Mouse (Mus musculus) B cell, adult 2 months (primary cell): ENCODE measurements around the gene Fars2.

Experiments used
- DNase-seq, 2 experiments: peaks; one replicate each; pipeline ENCODE4 v3.0.0; 2022

The Fars2 gene

DNA sequence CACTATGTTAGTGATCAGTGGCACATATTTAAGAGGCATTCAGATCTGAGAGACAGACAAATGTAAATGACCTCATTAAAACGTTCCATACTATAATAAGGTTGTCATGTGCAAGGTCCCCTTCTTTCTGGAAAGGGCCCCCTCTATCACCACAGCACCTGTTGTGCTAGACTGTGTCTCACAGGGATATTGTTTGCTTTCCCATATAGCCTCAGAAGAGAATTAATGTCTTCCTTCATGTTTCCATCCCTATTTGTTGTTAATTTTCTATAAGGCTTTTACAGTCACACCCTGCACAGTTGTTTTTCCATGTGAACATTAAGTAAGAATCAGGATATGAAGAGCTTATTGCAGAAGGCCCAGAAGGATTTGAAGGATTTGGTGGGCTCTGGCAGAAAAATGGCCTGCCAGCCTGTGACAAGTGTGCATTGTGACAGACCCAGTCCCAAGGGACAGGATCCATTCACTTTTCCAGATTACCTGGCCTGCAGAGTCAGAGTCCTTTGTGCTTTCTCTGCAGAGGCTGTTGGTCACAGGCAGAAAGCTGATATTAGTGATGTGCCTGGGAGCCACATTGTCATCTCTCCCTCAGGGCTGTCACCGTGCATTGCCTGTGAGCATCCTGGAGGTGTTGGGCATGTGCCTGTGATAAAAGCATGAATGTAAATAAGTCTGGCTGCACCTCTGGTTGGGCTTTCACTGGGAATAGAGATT is 352.4 kb downstream of the Fars2 start:
- DNase-seq = no peak

DNA sequence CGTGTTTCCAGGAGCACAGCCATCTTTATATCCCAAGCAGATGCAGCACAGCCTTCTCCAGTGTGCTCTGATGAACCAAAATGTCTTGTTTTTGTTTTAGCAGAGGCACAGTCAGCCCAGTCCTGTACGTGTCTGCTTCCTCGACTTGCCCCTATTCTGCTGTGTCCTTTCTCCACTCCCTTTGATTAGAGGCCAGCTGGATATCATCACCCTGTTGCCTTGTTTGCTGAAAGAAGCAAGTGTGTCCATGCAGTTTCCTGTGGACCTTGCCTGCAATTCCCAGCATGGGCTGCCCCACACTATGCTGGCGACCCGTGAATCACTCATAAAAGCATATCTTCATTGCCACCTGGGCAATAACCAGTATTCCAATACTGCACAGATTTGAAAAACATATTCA is 360.4 kb downstream of the Fars2 start:
- no peak for DNase-seq

DNA sequence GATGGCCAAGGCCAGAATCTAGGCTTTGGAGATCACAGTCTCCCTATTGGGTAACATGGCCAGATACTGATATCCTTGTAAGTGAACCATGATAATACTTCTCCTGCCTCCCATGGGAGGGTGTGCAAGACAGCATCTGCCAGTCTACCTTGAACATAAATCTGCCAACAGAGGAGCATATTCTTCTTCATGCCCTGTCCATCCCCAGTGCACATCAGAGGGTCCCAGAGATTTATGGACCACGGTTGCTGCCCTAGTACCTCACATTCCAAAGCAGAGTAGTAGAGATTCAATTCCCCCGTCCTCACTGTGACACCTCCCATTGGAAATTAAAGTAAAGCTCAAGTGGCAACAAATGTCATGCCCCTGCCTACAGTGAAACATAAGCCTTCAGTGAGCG is 361.0 kb downstream of the Fars2 start:
- DNase-seq = no peak

- no peak for DNase-seq
Observed at GRCm38 (mm10) chr13:36480101-36480500, 362.9 kb downstream of the Fars2 start.

DNA sequence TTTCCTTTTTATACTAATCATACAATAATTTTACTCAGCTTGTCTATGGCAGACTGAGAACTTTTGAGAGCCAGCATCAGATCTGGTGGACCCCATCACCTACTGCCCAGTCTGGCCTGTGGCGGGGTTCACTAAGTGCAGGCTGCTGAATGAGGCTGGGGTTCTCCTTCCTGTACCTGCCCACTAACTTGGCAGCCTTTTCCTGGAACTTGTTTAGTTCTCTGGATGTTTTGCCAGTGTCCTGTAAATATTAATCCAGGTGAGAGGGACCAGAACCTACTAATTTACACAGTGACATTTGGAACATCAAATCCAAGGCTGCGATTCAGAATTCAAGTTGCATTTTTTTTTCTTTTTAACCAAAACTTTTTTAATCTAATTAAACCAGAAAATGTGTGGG is 367.2 kb downstream of the Fars2 start:
- no peak for DNase-seq

- DNase-seq = no peak
Observed at GRCm38 (mm10) chr13:36486756-36487155, 369.5 kb downstream of the Fars2 start.

- DNase-seq = no peak
Observed at GRCm38 (mm10) chr13:36489365-36489764, 372.2 kb downstream of the Fars2 start.

DNA sequence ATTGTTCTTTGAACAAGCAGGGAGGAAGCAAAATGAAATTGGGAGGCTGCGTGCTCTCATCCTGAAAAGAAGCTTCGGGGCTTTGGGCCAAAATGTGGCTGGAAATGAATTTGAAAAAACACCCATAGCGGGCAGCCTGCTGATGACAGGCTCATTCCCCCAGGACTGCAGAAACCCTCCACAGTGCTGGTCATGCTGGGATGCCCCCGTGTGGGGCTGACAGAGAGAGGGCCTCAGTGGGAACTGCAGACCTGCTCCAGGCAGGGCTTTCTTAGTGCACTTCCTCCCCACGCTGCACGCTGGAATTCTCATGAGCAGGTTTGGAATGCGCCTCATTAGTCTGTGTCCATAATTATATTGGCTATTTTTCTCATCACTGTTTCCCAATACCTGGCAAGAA is 373.4 kb downstream of the Fars2 start:
- DNase-seq = no peak

- no peak for DNase-seq
Observed at GRCm38 (mm10) chr13:36492397-36492796, 375.2 kb downstream of the Fars2 start.

DNA sequence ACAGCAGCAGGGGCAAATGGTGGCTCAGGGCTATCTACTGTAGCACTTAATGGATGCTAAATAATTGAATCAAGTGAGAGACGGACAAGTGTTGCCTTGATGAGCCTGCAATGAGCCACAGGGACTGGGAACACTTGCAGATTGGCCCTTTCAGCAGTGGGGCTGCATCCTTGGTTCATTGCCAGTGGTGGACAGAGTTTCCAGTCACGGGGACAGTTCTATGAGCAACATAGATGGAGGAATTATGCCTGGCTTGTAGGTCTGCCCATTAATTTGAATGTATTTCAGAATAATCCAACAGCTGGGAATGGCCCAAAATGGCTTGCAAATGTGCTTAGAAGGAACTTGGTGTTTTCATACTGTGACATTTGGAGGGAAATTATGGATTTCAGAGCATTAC is 376.1 kb downstream of the Fars2 start:
- DNase-seq = no peak

DNA sequence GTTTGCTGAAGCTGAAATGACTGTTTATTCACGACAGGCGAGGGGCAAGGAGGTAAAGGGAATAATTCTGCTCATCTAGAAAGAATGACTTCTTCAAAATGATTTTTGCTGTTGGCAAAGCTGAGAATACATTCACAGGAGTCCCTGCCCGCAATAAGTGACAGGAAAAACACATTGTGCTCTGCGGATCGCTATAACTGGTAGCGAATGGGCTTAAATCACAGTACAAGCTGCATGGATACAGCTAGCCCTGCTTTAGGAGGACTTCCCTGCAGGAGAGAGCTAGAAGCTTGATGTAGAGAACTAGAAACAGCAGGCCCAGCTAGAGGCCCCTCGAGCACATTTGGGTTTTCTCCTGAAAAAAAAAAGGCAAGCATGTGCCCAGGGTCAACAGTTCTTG is 376.6 kb downstream of the Fars2 start:
- no peak for DNase-seq

DNA sequence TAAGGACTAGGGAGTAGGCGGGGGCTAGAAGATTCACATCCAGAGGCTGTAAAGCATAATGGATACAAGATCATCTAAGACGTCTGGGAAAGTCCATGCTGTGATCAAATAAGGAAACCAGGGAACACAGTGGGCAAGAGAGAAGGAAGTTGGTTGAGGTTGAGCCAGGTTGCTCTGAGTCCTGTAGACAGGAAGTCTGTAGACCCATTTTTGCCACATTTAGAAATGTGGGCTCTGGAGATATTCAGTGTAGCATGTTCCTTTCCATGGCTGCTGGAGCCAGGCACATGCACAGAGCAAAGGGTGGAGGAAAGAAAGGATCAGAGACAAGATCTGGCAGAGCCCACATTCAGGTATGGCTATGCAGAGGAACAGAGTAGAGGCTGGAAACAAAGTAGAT is 378.8 kb downstream of the Fars2 start:
- DNase-seq = no peak

GRCm38 (mm10) chr13:36497346-36497745 is 380.1 kb downstream of the Fars2 start:
- no peak for DNase-seq

GRCm38 (mm10) chr13:36500370-36500905 is 383.2 kb downstream of the Fars2 start:
- no peak for DNase-seq

DNA sequence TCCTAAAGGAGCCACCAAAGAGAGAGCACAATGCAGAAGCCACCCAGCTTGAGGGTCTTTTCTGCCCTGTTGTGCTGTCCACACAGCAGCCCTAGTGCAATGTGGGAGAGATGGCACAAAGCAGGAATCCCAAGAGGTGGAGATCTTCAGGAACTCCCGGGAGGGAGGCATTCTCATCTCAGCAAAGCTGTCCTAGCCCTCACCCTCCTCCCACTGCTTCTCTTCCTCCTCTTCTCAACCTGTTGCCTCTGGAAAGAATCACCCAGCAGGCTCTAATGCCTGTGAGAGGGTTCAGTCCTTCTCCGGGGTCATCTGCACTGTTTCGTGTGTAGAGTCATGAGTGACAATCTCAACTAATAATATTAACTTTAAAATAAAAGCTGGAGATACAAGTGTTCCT is 386.3 kb downstream of the Fars2 start:
- no peak for DNase-seq

- no peak for DNase-seq
Observed at GRCm38 (mm10) chr13:36503991-36504390, 386.8 kb downstream of the Fars2 start.

GRCm38 (mm10) chr13:36505730-36506129 is 388.5 kb downstream of the Fars2 start:
- DNase-seq = no peak

GRCm38 (mm10) chr13:36506315-36506714 is 389.1 kb downstream of the Fars2 start:
- DNase-seq = no peak

DNA sequence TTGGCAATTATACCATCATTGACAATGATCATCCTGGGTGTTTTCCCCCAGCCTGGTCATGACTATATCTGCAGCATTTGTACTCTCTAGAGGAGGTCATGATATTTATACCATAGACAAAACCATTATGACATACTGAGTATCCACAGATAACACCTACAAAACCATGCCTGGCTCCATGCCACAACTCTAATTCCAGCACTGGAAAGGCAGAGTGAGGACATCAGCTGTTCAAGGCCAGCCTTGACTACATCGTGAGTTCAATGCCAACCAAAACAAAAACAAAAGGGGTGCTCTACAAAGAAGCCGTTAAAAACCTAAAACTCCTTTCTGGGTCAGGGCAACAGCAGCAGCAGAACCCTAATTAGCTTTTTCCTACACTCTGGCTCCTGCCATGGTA is 392.9 kb downstream of the Fars2 start:
- no peak for DNase-seq

DNA sequence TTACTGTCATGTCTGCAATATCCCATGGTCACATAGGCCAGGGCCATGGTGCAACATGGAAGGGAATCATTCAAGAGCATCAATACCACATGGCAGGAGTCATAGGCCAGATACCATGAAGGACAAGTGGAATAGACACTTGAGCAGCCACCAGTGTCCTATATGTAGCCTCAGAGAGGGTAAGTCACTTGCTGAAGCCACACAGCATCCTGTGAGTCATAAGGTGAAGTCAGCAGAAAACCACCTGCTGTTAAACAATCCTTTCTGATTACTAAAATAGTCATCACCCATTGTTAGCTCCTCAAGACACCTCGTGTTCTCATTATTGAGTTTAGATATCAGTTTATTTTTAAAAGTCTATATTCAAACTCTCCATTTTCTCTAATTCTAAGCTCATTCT is 395.9 kb downstream of the Fars2 start:
- no peak for DNase-seq

DNA sequence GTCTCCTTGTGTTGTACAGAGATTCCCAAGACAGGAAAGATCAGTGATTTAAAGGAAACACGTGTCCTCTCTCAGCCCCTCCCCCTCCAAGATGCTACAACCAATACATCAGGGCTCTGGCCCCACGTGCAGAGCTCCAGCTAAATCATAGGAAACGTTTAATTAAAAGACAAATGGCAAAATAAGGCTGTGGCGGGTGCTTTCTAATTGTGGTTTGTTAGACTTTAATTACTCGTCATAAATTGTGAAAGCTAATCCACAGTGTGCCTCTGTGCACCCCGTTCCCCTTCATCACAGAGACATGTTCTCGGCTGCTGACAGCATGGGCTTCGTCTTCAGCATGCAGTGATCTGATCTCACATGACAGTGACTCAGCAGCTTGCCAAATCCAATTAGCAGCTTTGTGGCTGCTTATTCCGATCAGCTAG is 400.9 kb downstream of the Fars2 start:
- no peak for DNase-seq

- DNase-seq = no peak
Observed at GRCm38 (mm10) chr13:36527761-36528160, 410.5 kb downstream of the Fars2 start.

- DNase-seq = no peak
Observed at GRCm38 (mm10) chr13:36528223-36528895, 411.1 kb downstream of the Fars2 start.

- no peak for DNase-seq
Observed at GRCm38 (mm10) chr13:36529467-36530039, 412.3 kb downstream of the Fars2 start.
